Mouse (Mus musculus) thymus, postnatal 4 days (tissue): ENCODE measurements around the gene Psg25.
A peak's percentile ranks its signal among the peaks of the same experiment; 100 is the strongest.
"Not testable (repeated sequence)": the region's sequence is repeated elsewhere in the genome, so short reads cannot be mapped to it uniquely, and the experiment has no call there.

Experiments
- DNase-seq: peaks from one replicate; pipeline ENCODE4 v3.0.0; 2021

Gene Psg25

DNA sequence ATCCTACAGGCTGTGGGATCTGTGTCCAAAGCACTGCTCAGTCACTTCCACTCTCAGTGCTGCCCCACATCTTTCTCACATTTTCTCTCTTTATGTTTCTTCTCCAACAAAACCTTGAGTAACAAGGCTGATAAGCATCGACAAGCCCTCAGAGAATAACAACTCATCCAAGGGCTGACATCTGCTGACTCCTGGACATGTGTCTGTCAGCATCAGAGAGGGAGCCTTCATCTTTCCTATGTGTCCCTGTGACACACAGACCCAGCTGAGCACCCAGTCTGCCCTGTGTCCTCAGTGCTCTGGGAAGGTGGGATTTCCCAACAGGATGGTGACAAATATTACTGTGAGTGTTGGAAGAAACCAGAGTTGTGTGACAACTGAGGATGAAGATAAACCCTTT is at the start of gene Psg25:
Gene Psg25 (minus strand): TSS at position 101 of the 400 bp plus-strand sequence.
- DNase-seq, result no peak

DNA sequence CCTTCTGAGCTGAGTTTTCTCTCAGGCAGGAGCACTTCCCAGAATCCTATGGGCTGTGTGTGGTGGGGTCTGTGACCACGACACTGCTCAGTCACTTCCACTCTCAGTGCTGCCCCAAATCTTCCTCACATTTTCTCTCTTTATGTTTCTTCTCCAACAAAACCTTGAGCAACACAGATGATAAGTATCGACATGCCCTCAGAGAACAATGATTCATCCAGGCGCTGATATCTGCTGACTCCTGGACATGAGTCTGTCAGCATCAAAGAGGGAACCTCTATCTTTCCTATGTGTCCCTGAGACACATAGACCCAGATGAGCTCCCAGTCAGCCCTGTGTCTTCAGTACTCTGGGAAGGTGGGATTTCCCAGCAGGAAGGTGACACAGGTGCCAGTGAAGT is 35.1 kb upstream of the Psg25 start, which contains the start of gene Psg27:
Gene Psg27 (minus strand): TSS at position 101 of the 400 bp plus-strand sequence.
- DNase-seq, result no peak

DNA sequence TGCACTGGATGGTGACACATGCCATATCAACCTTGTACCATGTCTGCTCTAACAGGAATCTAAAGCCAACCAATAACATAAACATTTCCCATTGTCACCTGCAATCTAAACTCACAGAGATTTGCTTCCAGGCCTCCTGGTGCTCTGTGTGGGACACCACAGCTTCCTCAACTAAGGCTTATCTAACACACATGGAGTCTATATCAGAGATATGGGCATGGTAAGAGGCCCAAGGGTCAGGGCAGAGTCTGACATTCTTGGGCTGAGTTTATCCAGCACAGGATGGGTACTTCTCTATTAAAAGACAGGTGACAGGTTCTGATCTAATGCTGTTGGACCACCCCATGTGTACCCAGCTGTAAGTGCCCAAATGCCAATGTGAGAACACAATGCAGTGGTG is 27.8 kb upstream of the Psg25 start:
- DNase-seq, result no peak

DNA sequence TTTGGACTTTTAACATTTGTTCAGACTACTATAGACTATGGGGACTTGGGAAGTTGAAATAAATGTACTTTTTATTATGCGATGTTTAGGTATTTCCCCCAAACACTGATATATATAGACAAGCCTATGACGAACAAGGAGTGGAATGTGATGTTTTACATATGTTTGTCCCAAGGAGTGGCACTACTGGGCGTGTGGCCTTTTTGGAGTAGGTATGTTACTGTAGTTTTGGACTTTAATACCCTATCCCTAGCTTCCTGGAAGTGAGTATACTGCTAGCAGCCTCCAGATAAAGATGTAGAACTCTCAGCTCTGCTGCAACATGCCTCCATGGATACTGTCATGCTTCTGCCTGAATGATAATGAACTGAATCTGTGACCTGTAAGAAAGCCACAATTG is 23.7 kb upstream of the Psg25 start:
- not testable (repeated sequence) for DNase-seq

DNA sequence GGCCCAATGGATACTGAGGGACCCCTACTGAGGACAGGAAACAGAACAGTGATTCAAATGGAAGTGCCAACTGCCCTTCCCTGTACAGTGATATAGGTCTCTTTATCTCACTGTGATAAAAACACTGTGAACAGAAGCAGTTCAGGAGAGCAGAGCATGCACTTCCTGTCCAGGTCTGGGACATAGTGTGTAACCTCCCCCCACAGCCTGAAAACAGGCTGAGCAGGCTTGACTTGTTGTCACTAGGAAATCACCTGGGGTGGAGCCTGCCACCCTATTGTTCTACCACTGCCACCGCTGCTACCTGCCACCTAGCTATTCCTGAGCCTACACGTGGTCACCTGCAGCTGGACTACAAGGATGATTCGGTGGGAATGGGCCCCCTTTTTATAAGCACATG is 1.4 kb upstream of the Psg25 start:
- no peak for DNase-seq

DNA sequence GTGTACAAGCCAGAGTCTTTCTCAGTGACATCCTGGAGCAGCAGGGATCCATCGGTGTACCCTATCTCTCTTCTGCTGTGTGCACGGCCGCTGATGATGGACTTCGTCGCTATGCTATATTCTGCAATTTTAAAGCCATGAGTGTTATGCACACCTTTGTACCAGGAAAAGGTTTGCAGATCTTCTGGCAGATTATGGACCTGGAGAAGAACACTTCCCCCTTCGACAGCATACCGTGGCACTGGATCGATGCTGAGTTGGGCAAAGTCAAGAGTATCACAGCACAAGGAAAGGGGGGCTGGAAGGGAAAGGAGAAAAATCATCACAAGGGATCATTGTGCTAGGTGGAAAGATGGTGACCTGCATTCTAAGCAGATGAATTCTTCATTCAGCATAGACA is 7.4 kb downstream of the Psg25 start:
- no peak for DNase-seq

DNA sequence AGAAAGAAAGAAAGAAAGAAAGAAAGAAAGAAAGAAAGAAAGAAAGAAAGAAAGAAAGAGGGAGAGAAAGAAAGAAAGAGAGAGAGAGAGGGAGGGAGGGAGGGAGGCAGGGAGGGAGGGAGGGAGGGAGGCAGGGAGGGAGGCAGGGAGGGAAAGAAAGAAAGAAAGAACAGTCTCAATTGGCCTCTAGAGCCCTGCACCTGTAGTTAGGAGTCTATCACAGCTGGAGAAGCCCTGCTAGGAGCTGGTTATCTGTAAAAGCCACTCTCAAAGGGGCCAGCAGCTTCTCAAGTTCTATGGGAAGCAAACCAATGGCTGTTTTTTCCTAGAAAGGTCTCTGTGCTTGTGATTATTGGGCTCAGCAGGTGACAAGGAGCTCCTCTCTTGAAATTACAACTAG is 19.2 kb downstream of the Psg25 start:
- not testable (repeated sequence) for DNase-seq

DNA sequence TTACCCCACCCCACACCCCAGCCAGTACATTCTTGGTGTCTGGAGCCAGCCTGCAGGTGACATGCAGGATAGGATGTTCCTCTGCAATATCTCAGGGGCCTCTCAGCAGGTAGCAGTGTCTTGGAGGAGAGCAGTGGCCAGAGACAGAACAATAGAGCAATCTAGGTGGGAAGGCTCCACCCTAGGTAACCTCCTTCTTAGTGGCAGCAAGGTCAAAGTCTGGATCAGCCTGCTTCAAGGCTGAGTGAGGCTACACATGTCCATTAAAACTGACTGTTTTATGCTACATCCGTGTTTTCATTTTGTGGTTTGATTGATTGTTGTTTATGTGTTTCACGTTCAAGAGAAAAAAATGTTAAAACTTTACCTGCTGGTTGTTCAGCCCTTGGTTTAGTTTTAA is 19.7 kb downstream of the Psg25 start:
- not testable (repeated sequence) for DNase-seq

DNA sequence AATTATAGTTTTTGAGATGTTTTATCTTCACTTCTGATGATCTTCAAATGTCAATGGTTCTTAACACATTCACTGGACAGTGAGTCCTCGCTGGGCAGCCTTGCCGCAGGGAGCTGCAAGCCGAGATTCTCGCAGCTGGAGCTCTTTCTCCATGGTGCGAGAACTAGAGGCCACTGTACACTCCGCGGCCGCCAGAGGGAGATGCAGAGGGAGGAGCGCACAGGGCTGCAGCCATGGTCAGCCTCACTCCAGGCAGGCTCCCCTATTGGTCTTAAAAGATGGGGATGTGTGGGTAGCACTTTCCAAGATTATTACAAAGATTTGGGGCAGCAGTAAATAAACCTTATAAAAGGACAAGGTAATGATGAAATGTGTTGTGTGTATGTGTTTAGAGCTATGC is 20.6 kb downstream of the Psg25 start:
- peak; percentile 16 for DNase-seq

DNA sequence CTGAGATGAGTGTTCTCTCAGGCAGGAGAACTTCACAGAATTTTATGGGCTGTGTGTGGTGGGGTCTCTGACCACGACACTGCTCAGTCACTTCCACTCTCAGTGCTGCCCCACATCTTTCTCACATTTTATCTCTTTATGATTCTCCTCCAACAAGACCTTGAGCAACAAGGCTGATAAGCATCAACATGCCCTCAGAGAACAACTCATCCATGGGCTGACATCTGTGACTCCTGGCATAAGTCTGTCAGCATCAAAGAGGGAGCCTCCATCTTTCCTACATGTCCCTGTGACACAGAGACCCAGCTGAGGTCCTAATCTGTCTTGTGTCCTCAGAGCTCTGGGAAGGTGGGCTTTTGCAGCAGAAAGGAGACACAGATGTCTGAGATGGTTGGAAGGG is 48.0 kb downstream of the Psg25 start, which contains the start of gene Psg26:
Gene Psg26 (minus strand): TSS at position 101 of the 400 bp plus-strand sequence.
- DNase-seq, result no peak
